Mouse (Mus musculus): ENCODE results near the gene Gpatch4.

DNA sequence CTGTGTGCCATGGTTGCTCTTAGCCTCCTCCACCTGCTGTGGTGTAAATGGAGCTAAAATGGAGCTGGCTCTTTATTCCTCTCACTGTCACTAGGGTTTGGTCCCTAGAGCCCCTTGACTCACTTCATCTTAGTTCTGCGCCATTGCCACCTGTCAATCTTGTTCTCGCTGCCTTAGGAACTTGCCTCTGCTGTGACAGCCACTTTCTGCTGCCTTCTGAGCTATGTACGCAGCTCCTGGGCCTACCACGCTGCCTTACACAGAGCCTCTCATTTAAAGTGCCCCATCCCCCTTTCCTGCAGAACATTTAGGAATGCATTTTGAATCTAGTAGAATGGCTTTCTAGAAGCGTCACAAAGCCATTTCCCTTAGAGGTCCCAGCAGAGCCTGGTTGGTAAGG lies 51.2 kb downstream of the Gpatch4 start:
- TF ChIP-seq USF1 (IDR thresholded peaks at IDR 0.05; ENCODE audit: low read depth) = no peak
- TF ChIP-seq MYOD1 (IDR thresholded peaks at IDR 0.05; ENCODE audit: control insufficient read depth in 1 of 3, insufficient read length in 2 of 3, low read depth in 2 of 3) = no peak
- no peak for TF ChIP-seq MAX (IDR thresholded peaks at IDR 0.05; ENCODE audit: low read depth)
- no peak for TF ChIP-seq POLR2A (IDR thresholded peaks at IDR 0.05; ENCODE audit: insufficient read length, low read depth)
- no peak for TF ChIP-seq E2F4 (IDR thresholded peaks at IDR 0.05; ENCODE audit: insufficient read depth)

Measured in myocyte (in vitro differentiated cells).